Comparison of ENCODE assay signal across 12 mouse cellular contexts in the genomic region with DNA sequence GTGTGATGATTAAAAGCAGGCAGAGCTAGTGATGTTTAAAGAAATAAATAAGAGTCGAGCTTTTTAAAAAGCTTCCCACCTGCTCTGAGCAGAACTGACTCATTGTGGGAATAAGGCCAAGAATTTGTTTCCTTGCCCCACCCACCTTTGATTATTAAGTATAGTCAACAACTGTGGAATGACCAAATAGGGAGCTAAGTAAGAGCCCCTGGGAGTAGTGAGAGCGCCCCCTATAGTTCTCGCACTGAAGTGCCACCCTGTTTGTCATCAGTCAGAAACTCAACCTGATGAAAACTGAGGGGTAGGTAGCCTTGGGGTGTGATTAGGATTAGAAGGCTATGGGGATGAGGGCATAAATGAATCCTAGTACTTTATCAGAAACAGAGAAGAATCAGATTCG. TPM values are rescaled to one million over a fixed set of nuclear protein-coding genes. Genes with fewer than 3 reads are reported as not detected.
DNase-seq lines count a peak whose midpoint lies in the region; ATAC-seq and TF ChIP-seq lines count a peak whose summit lies in the region.
"Had no signal": no experiment of that assay in that cellular context is flagged by ENCODE, and none has a peak within 500 bp of the region (broad histone marks: within the 10 kb centered on the region; RNA-seq: fewer than 3 reads in every experiment).

No protein-coding gene starts in this region.

- H3K4me2 ChIP-seq in kidney, postnatal 0 days (ENCODE audit: low read length), result no peak overlapping the region
- H3K4me2 ChIP-seq: forebrain, embryonic 12.5 days; limb, embryonic 12.5 days had no signal

- peak; percentile 58 for DNase-seq in kidney, postnatal 0 days (ENCODE audit: low spot score)
- DNase-seq in kidney, adult 11 months, result no peak
- peak; percentile 62 for DNase-seq in A20 (ENCODE audit: low read depth, low spot score)
- DNase-seq in heart, postnatal 4 days, result peak; percentile 52
- no peak for DNase-seq in spleen, postnatal 4 days (ENCODE audit: low spot score in 2 of 2)
- DNase-seq: cerebellum, adult 11 months had no signal

- no peak overlapping the region for H3K27ac ChIP-seq in kidney, postnatal 0 days
- H3K27ac ChIP-seq: forebrain, embryonic 12.5 days; limb, embryonic 12.5 days had no signal

- no peak overlapping the region for H3K4me3 ChIP-seq in kidney, postnatal 0 days (replicated peaks; ENCODE audit: low read depth, low read length)
- no peak overlapping the region for H3K4me3 ChIP-seq in E14TG2a.4 (replicated peaks; ENCODE audit: low read length)
- H3K4me3 ChIP-seq: forebrain, embryonic 12.5 days; limb, embryonic 12.5 days had no signal

- peak; percentile 58 for TF ChIP-seq CTCF in kidney, postnatal 0 days (IDR thresholded peaks at IDR 0.05; ENCODE audit: low read depth)
- TF ChIP-seq CTCF in E14TG2a.4 (conservative IDR thresholded peaks at IDR 0.05; ENCODE audit: low read length), result peak; percentile 91

- H3K27me3 ChIP-seq in kidney, postnatal 0 days (ENCODE audit: insufficient read depth, low read length), result no peaks in the 10 kb centered on the region
- H3K27me3 ChIP-seq in E14TG2a.4 (ENCODE audit: insufficient read depth, low read length), result 0 out of 2 replicates have a peak, but pooled peaks cover 2% of the 10 kb centered on the region
- H3K27me3 ChIP-seq: forebrain, embryonic 12.5 days; limb, embryonic 12.5 days had no signal

- 45% methylated on average over 4 of the region's 4 CpGs for WGBS in kidney, postnatal 0 days

- H3K36me3 ChIP-seq in kidney, postnatal 0 days (ENCODE audit: insufficient read depth, low read length), result no peaks in the 10 kb centered on the region
- no peaks in the 10 kb centered on the region for H3K36me3 ChIP-seq in E14TG2a.4 (ENCODE audit: insufficient read depth, low read length)
- H3K36me3 ChIP-seq: forebrain, embryonic 12.5 days; limb, embryonic 12.5 days had no signal

- H3K9ac ChIP-seq in kidney, postnatal 0 days (ENCODE audit: low read depth, low read length), result no peak overlapping the region
- H3K9ac ChIP-seq: forebrain, embryonic 12.5 days; limb, embryonic 12.5 days had no signal

- ATAC-seq in kidney, postnatal 0 days (replicated peaks; ENCODE audit: low FRiP score, low read depth), result no peak
- no peak for ATAC-seq in megakaryocyte, adult 5-6 weeks (ENCODE audit: poor library complexity, severe bottlenecking)
- ATAC-seq: intestine, embryonic 16.5 days had no signal

- H3K4me1 ChIP-seq in kidney, postnatal 0 days (replicated peaks; ENCODE audit: insufficient read depth, low read length), result peaks cover 7% of the 10 kb centered on the region; the same call in 1 of the 2 replicates
- H3K4me1 ChIP-seq in E14TG2a.4 (replicated peaks; ENCODE audit: low read depth, low read length), result peaks cover 63% of the 10 kb centered on the region
- H3K4me1 ChIP-seq: limb, embryonic 12.5 days had no signal

- H3K9me3 ChIP-seq in kidney, postnatal 0 days (replicated peaks; ENCODE audit: low read length), result no peaks in the 10 kb centered on the region
- H3K9me3 ChIP-seq in E14TG2a.4 (ENCODE audit: low read length), result no peaks in the 10 kb centered on the region; the same call in 1 of the 2 replicates

RNA-seq across cellular contexts. Expression of gene Ms4a10, which starts 1.8 kb away (rescaled TPM):
- 0.22 and 0.45 TPM in 2 replicates for polyA plus RNA-seq in kidney, postnatal 0 days (2015; fragmentation: Nextera tagmentation; extraction: Ambion mirVana)
- total RNA-seq in heart, postnatal 4 days (2021), result not detected
- total RNA-seq in megakaryocyte, adult 5-6 weeks (2015), result not detected in 2 replicates
- total RNA-seq in megakaryocyte, adult 5-6 weeks (2017), result not detected in 2 replicates
- polyA plus RNA-seq: forebrain, embryonic 12.5 days; limb, embryonic 12.5 days; neural tube, embryonic 11.5 days had no signal

RNA-seq across cellular contexts. Expression of gene Ms4a15, which starts 16.7 kb away (rescaled TPM):
- polyA plus RNA-seq in kidney, postnatal 0 days (2015; fragmentation: Nextera tagmentation; extraction: Ambion mirVana), result not detected in 2 replicates
- total RNA-seq in heart, postnatal 4 days (2021), result not detected
- total RNA-seq in megakaryocyte, adult 5-6 weeks (2015), result not detected in 2 replicates
- not detected in 2 replicates for total RNA-seq in megakaryocyte, adult 5-6 weeks (2017)
- polyA plus RNA-seq: forebrain, embryonic 12.5 days; limb, embryonic 12.5 days; neural tube, embryonic 11.5 days had no signal

RNA-seq across cellular contexts. Expression of gene Ccdc86, which starts 27.3 kb away (rescaled TPM):
- 22.9 and 23.2 TPM in 2 replicates for polyA plus RNA-seq in kidney, postnatal 0 days (2015; fragmentation: Nextera tagmentation; extraction: Ambion mirVana)
- 10 to 100 TPM; 10.6 to 11.3 TPM for total RNA-seq in heart, postnatal 4 days (2021)
- 11.1 and 11.3 TPM in 2 replicates for total RNA-seq in megakaryocyte, adult 5-6 weeks (2015)
- 10.8 and 16.7 TPM in 2 replicates for total RNA-seq in megakaryocyte, adult 5-6 weeks (2017)

RNA-seq across cellular contexts. Expression of gene Ptgdr2, which starts 39.4 kb away (rescaled TPM):
- not detected in 2 replicates for polyA plus RNA-seq in kidney, postnatal 0 days (2015; fragmentation: Nextera tagmentation; extraction: Ambion mirVana)
- under 1 TPM; 0.09 to 0.12 TPM for total RNA-seq in heart, postnatal 4 days (2021)
- 0.21 TPM in 1 of 2 replicates, not detected in the other for total RNA-seq in megakaryocyte, adult 5-6 weeks (2015)
- 0.07 and 0.20 TPM in 2 replicates for total RNA-seq in megakaryocyte, adult 5-6 weeks (2017)
- polyA plus RNA-seq: neural tube, embryonic 11.5 days had no signal

RNA-seq across cellular contexts. Expression of gene Ms4a18, which starts 41.5 kb away (rescaled TPM):
- polyA plus RNA-seq in kidney, postnatal 0 days (2015; fragmentation: Nextera tagmentation; extraction: Ambion mirVana), result not detected in 2 replicates
- total RNA-seq in heart, postnatal 4 days (2021), result not detected
- total RNA-seq in megakaryocyte, adult 5-6 weeks (2015), result not detected in 2 replicates
- total RNA-seq in megakaryocyte, adult 5-6 weeks (2017), result not detected in 2 replicates
- polyA plus RNA-seq: forebrain, embryonic 12.5 days; limb, embryonic 12.5 days; neural tube, embryonic 11.5 days had no signal

Comparison
In these comparisons a context has a peak if more than half of its experiments do, and no peak if none do; other contexts are left out.
1. DNase-seq: peak in kidney, postnatal 0 days (single experiment), A20 (single experiment) and heart, postnatal 4 days (single experiment); none in kidney, adult 11 months (single experiment) and spleen, postnatal 4 days (0 of 2).